Mouse (Mus musculus) liver, embryonic 14.5 days (tissue): Measurements from ENCODE around the gene Adssl1.

Source experiments
- CTCF ChIP-seq: IDR thresholded peaks from 2 replicates; pipeline ENCODE4 v1.5.1; 2016; ENCODE audit warnings: antibody characterized with exemption, low read depth, control low read depth
- EP300 ChIP-seq: IDR thresholded peaks from 2 replicates; pipeline ENCODE4 v1.6.1; 2016; ENCODE audit warnings: antibody characterized with exemption, low read depth

DNA sequence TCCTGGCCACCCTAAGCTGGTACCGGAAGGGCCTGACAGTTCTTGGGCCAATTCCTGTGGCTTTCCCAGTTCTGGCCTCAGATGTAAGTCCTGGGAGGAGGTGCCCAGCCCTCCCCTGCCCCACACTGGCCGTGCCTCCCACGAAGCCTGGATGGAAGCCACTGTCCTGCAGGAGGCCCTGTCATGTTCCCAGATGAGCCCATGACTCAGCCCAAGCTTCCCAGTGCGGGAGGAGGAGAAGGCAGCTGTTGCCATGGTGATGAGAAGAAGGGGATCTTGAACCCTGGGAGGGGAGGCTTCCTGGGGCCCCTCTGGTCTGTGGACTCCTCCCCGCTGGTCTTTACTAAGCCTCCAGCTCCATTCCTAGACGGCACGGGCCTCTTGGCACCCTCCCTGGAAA is 63.5 kb downstream of the Adssl1 start:
- TF ChIP-seq CTCF (no peak), EP300 (no peak)
